Mouse (Mus musculus): ENCODE results near the gene Memo1. TPM values are rescaled to one million over a fixed set of nuclear protein-coding genes. Genes with fewer than 3 reads are reported as not detected.
"Not testable (repeated sequence)": the region's sequence is repeated elsewhere in the genome, so short reads cannot be mapped to it uniquely, and the experiment has no call there.

Gene Memo1
- total RNA-seq (2021), result 10 to 100 TPM; 53.7 to 54.6 TPM
- long read RNA-seq, experiment 1, transcript Memo1-210 (9 exons, 3,163 nt), result major isoform, 16 of 45 reads
- long read RNA-seq, experiment 1, partial matches to known transcripts, result 1 of 45 reads
- long read RNA-seq, experiment 1, other reads (novel, unspliced or antisense), result 26 of 45 reads
- long read RNA-seq, experiment 2, transcript Memo1-210 (9 exons, 3,163 nt), result major isoform, 17 of 50 reads
- long read RNA-seq, experiment 2, partial matches to known transcripts, result 3 of 50 reads
- long read RNA-seq, experiment 2, other reads (novel, unspliced or antisense), result 30 of 50 reads

DNA sequence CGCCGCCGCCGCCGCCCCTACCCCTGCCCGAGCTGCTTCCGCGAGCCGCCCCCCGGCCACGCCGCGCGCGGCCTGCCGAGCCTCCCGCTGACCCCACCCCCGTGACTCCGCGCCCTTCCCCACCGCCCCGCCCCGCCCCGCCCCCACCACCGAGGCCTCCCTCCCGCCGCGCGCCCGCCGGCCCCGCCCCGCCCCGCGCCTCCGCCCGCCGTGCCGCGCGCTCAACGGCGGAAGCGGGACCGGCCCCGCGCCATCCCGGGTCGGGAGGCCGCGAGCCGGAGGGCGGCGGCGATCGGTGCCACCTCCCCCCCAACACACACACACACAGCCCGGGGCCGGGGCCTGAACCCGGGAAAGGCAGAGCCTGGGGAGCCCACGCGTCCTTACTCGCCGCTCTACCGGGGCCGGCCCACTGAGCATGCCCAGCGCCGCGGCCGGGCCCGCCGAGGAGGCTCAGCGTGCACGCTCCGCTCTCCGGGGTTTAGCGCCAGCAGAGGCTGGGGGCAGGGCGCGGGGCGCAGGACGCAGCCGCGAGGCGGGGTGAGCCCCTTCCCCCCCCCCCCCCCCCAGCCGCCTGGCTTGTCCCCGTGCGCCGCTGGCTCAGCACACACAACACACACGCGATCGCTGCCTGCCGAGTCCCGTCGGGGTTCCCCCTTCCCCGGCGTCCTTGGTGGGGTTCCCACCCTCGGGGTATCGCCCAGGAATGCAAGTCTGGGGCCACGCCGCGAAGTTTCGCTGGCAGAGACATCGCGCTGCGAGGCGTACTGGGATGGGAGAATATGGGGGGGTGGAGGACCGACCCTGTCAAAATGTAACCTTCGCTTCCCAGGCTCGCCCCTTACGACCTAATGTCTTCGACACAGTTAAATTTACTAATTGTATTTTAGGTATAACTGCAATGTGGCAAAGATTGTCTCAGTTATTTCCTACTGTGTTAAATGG, at the start of gene Memo1:
Gene Memo1, minus strand, starts transcription at position 496 of the 945 bp plus-strand sequence.
- intact Hi-C loops (cut with DNase I), result no loop called here
- DNase-seq, result peak; percentile 77 to 79

DNA sequence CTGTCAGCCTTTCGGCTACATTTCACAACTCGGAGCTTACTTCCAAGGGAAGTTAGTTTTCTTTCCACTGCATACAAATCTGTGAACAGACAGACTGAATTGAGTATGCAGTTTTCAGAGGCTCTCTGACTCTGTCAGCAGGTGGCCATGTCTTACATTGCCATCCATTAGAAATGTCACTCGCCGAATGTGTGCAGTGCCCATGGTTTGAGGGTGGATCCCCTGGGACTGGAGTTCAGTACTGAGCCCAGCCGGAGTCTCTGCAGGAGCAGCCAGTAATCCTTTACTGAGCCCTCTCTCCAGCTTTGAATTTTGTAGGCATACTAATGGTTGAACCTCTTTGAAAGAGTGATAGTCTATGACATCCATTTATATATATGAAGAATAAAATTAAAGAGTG, 45.8 kb upstream of the Memo1 start:
- intact Hi-C loops (cut with DNase I), result no loop called here
- DNase-seq, result no peak

DNA sequence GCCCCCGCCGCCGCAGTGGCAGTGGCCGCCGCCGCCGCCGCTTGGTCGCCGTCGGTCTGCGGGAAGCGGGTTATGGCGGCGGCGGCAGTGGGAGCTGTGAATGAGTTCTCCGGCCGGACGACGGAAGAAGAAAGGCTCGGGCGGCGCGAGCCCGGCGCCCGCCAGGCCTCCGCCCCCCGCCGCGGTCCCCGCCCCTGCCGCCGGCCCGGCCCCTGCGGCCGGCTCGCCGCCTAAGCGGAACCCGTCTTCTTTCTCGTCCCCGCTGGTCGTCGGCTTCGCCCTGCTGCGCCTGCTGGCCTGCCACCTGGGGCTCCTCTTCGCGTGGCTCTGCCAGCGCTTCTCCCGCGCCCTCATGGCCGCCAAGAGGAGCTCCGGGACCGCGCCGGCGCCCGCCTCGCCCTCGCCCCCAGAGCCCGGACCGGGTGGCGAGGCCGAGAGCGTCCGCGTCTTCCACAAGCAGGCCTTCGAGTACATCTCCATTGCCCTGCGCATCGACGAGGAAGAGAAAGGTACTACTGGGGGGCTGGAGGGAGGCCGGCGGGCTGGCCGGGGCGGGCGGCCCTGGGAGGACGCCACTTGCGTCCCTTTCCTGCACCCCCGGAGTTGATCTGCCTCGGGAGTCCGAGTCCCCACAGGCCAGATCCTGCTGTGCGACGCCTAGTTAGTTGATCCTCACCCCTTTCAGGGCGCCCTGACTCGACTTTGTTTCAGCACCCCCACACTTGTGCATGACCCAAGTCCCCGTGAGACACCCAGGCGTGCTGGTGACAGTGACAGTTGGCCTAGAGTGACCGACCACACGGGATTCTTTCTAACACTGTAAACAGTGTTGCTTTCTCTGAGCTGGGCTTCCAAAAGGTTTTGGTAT, 43.9 kb upstream of the Memo1 start, which contains the start of gene Spast:
Gene Spast, plus strand, starts transcription at position 51 of the 868 bp plus-strand sequence.
- intact Hi-C loops (cut with DNase I), result no loop called here
- DNase-seq, result peak; percentile 67 to 69

DNA sequence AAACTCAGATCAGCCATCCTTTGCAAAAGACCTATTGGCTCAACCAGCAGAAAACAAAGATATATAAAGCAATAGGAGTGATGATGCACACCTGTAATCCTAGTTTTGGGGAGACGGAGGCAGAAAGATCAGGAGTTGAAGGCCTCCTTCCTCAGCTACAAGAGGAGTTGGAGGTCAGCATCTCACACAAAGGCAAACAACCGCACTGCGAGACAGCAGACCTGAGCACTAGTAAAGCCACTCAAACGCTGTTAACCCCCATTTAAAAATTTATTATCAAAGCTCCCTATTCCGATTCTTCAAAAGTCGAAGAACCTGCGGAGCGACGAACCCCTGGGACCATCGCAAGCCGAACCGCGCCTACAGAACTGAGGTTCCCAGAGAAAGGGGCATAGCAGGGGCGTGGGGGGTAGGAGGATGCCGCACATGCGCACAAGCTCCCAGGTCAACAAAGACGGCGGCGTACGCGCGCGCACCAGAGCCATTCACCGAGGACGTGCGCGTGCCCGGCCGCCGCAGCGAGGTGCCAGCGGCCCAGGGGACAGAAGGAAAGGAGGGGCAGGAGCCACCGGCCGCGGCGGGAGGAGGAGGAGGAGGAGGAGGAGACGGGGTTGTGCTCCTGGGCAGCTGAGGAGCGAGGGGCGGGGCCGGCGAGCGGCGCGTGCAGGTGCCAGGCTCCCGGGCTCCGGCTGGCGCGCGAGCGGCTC, 43.1 kb upstream of the Memo1 start:
- peak; percentile 90 to 92 for DNase-seq
- intact Hi-C loops (cut with DNase I), result no loop called here

DNA sequence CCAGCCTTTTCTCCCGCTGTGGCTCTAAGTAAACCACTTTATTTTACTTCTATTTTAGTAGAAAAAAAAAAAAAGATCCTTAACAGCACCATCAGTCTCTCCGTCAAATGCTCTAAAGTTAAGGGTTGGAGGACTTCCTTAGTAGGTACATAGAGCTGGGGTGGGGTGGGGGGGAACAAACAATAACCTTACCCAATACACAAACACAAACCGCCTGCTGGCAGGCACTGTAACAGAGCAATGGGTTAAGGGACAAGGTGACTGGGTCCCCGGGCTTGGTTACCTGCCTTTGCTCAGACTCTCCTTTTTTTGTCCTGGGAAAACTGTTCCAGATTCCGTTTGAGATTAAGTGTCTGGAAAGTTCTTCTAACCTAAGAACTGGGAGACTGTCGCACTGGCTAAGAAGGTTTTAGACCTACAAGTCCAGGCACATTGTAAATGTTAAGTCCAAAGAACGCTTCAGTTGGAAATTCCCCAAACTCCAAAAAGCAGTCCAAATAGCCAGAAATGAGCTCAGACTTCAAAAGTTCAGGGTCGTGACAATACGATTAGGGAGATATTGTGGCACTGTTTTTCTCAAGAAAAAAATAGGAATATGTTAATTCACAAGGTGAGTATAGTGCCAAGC, 35.8 kb upstream of the Memo1 start:
- DNase-seq, result no peak
- intact Hi-C loops (cut with DNase I), result no loop called here

DNA sequence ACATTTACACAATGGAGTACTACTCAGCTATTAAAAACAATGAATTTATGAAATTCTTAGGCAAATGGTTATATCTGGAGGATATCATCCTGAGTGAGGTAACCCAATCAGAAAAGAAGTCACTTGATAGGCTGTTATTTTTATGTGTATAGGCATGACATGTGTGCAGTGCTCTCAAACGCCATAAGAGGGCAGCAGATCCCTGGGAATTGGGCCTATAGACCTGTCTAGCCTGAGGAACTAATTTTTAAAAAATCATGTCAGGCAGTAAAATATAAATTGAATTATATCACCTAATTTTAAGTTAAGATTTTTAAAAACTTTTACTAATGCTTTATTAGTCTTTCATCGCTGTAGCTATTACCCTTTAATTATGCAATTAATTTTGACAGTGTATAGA, 32.8 kb upstream of the Memo1 start:
- peak in 1 of 2 experiments; percentile 17 for DNase-seq
- intact Hi-C loops (cut with DNase I), result not testable (repeated sequence)

DNA sequence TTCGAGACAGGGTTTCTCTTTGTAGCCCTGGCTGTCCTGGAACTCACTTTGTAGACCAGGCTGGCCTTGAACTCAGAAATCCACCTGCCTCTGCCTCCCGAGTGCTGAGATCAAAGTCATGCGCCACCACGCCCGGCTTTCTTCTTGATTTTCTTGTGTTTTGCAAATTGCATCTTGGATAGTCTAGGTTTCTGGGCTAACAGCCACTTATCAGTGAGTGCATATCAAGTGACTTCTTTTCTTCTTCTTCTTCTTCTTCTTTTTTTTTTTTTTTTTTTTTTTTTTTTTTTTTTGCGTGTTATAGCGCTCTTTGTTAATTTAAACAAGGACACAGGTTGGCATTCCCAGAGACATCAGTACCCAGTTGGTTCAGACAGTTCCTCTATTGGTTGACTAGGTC, 31.9 kb upstream of the Memo1 start:
- DNase-seq; intact Hi-C loops (cut with DNase I): not testable (repeated sequence)

DNA sequence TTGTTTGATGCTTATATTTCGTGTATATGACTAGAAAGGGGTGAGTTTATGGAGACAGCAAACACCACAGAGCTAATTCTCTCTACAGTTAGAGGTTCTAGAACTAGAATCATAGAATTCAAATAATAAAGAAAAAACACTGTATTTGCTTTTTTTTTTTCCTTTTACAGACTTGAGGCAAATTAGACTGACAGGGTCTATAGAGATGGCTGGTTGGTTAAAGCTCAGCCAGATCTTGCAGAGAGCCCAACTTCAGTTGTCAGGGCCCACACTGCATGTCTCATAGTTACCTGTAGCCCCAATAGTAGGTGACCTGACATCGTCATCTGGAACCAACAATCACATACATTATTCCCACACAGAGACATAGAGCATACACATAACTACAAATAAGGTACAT, 28.5 kb upstream of the Memo1 start, which contains the start of gene Dpy30:
Gene Dpy30, minus strand, starts transcription at position 101 of the 400 bp plus-strand sequence.
- no peak for DNase-seq

DNA sequence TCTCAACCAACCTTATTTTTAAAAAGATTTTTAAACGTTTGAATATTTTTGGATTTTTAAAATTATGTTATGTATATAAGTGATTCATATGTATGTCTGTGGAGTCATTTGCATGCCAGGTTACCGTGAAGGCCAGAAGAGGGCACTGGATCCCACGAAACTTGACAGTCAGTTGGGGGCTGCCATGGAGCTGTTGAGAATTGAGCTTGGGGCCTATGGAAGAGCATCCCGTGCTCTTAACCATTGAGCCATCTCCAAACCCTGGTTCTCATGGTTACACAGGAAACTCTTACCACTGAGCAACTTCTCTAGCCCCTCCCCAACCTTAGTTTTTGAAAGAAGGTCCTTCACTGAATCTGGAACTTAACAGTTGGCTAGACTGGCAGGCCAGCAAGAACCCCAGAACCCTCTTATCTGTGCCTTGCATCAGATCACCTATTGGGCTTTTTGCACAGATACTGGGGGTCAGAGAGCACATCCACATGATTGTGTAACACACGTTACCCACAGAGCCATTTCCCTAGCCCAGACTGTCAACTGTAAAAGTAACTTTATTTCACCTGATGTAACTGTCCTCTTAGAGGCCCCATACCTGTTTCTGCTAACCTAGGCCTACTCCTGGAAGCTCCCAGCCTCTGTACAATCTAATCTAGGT, 27.2 kb upstream of the Memo1 start:
- no peak for DNase-seq
- intact Hi-C loops (cut with DNase I), result no loop called here

More for the DNA sequence above, 28.5 kb upstream of the Memo1 start, which contains the start of gene Dpy30:
- intact Hi-C loops (cut with DNase I), result no loop called here

DNA sequence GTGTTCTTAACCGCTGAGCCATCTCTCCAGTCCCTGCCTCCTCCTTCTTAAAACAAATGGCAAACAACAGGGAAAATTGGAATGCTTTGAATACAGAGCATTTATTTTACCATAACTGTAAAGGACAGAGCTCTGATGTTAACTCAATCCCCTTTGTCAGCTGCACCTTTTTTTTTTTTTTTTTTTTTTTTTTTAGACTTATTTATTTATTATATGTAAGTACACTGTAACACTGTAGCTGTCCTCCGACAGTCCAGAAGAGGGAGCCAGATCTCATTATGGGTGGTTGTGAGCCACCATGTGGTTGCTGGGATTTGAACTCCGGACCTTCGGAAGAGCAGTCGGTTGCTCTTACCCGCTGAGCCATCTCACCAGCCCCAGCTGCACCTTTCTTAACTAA, 23.4 kb upstream of the Memo1 start:
- intact Hi-C loops (cut with DNase I), result no loop called here
- no peak for DNase-seq

DNA sequence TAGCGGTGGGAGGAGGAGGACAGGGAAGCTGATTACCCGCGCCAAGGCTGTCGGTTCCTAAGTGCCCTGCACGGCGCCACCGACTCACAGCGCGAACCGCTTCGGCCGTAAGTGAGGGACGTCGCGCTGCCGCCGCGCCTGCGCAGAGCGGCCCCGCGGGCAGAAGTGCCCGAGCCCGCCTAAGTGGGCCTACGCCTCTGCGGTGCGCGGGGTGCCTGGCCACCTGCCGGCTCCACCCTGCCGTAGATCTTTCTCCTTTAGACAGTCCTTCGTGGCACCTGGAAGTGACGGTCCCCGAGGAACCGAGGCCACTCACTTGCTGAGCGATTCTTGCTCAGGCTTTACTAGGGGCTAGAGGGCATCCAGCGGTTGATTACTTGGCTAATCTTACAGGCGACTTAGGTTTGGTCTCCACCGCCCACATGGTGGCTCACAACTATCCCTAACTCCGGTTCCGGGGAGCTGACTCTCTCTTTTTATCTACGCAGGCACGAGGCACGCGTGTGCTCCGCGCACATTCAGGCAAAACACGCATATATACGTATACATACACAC, 21.1 kb upstream of the Memo1 start:
- intact Hi-C loops (cut with DNase I), result no loop called here
- DNase-seq, result peak; percentile 79 to 88

DNA sequence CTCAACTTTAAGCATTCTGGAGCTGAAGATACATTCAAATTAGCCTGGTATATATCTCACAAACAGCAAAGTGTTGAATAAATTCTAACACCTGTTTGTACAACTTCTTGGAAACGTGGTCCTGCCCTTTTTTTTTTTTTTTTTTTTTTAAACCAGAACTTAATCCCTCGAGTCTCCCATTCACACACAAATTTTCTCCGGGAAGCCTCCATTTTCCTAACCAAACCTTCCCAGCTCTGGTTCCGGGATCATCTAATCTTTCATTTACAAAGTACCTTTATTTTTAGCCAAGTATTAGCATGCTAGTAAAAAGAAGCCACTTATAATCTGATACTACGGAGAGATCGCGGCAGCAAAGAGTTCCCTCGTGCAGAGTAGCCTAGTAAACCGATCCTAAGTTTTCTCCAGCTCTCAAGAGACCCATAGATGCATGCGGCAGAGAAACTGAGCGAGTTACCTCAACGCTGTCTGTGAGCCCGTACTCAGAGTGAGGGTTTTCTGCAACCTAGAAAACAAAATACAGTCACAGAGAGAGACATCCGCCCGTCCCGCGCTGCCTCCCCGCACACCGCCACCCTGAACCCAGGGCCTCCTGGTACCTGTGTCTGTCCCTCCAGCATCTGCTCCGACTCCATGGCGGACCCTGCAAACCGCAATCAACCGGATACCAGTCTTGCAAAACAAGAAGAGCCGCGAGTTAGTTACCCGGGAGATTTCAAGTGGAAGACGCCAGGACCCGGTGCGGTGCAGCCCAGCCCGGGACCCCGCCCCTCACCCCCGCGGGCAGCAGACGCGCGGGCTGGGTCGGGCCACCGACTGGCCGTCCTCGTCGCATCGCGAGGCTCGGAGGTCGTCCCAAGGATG, 20.4 kb upstream of the Memo1 start:
- intact Hi-C loops (cut with DNase I), result no loop called here
- DNase-seq, result no peak

DNA sequence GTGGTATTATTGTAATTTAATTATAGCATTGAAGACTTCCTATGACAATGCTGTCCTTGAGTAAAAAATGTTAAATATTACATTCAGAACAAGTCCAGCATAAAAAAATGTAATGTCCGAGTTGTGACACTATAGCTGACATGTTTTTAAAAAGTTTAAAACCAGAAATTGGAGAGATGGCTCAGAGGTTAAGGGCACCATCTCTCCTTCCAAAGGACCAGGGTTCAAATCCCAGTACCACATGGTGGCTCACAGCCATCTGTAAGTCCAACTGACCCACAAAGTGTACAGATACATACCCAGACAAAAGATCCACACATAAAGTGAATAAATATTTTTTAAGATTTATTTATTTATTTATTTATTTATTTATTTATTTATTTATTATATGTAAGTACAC, 10.7 kb upstream of the Memo1 start:
- no peak for DNase-seq
- intact Hi-C loops (cut with DNase I), result loop anchor here (10.0 kb wide), 1 partner anchor 281 kb away; no protein-coding TSS in a partner anchor

DNA sequence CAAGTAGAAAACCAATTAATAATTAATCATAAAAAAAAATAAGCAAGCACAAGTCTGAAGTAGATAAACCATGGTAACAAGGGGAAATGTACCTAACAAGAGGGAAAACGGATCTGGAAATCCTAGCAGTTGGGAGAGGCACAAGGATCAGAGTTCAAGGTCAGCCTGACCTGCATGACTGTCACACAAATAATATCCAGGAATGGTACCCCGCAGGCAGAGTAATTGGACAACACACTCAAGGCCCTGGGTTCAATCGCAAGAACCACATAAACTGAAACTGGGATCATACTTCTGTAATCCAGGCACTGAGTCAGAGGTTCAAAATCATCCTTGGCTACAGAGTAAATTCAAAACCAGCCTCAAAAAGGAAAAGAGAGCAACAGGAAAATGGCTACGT, 10.3 kb upstream of the Memo1 start:
- DNase-seq, result no peak
- intact Hi-C loops (cut with DNase I), result loop anchor here (10.0 kb wide), 1 partner anchor 281 kb away; no protein-coding TSS in a partner anchor

DNA sequence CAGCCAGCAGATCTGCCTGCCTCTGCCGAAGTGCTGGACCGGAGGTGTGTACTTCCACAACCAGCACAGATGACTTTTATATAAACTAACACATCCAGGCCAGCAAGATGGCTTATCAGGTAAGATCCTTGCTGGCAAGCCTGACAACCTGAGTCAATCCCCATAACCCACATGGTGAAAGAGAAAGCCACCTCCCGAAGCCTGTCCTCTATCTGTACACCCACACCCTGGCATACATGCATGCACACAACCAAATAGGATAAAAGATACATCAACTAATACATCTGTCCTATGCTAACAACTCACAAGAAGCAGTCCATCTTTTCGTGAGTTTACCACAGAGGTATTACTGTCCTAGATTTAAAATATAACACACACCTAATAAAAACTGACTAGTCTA, 8.7 kb upstream of the Memo1 start:
- DNase-seq, result no peak
- intact Hi-C loops (cut with DNase I), result loop anchor here (10.0 kb wide), 1 partner anchor 279 kb away; no protein-coding TSS in a partner anchor

DNA sequence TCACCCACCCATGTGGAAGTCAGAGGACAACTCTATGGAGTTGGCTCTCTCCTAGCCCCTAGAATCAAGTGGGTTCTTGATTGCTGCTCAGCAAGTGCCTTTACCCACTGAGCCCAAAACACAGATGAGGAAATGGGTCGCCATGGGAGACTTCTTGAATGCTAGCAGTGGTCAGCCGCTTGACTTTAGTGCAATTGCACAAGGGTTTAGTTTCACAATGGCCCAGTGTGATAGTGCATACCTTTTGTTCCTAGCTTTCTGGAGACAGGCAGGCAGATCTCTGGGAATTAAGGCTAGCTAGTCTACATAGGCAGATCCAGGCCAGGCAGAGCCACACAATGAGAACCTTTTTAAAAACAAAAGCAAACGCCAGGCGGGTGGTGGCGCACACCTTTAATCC, 4.8 kb upstream of the Memo1 start:
- no peak for DNase-seq
- intact Hi-C loops (cut with DNase I), result loop anchor here (10.0 kb wide), 1 partner anchor 275 kb away; no protein-coding TSS in a partner anchor

DNA sequence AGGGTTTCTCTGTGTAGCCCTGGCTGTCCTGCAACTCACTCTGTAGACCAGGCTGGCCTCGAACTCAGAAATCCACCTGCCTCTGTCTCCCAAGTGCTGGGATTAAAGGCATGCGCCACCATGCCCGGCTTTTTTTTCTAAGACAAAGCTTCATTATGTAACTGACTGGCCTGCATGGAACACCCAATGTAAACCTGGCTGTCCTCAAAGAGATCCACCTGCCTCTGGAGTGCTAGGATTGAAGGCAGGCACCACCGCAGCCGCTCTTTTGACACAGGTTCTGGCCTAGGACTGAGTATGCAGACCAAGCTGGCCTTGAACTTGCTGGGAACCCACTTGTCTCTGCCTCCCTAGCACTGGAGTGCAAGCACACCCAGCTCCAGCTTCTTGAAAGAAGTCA, 1.7 kb upstream of the Memo1 start:
- intact Hi-C loops (cut with DNase I); DNase-seq: not testable (repeated sequence)

All from gastrocnemius, postnatal 36 days (tissue).